Mouse (Mus musculus): ENCODE data around the gene Dnah6.

DNA sequence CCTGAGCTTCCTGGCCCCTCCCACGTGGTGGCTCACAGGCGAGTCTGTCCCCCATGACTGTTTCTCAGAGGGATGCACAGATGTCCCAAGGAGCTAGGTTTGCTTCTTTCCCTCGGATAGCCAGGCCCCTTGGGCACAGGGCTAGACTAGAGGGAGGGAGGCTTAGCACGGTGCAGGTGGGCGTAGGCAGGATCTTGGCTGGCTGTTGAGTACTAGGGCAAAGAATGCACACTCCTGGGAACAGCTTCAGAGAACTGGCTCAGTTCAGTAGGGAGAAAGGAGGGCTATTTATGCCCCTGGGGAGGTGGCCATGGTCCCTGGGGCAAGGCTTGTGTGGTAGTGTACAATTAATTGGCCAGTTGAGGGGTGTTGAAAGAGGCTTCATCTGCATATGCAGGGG lies 88.7 kb downstream of the Dnah6 start:
- TF ChIP-seq CHD1 (IDR thresholded peaks at IDR 0.05; ENCODE audit: low read depth, low read length) (no peak), MAX (IDR thresholded peaks at IDR 0.05; ENCODE audit: low read length) (no peak), POLR2A (IDR thresholded peaks at IDR 0.05; ENCODE audit: low read depth, low read length) (no peak), ETS1 (conservative IDR thresholded peaks at IDR 0.05; ENCODE audit: low read depth, low read length) (no peak), CHD2 (IDR thresholded peaks at IDR 0.05; ENCODE audit: low read length) (no peak), HCFC1 (IDR thresholded peaks at IDR 0.05; ENCODE audit: low read depth, low read length) (no peak), CTCF (conservative IDR thresholded peaks at IDR 0.05 in 1 of 2, IDR thresholded peaks at IDR 0.05 in 1 of 2; ENCODE audit: low read depth in 2 of 2, low read length in 2 of 2) (no peak), ELF1 (IDR thresholded peaks at IDR 0.05; ENCODE audit: low read depth, low read length) (no peak), PAX5 (IDR thresholded peaks at IDR 0.05; ENCODE audit: low read length) (no peak), TBP (conservative IDR thresholded peaks at IDR 0.05; ENCODE audit: low read depth, low read length) (no peak), MAFK (IDR thresholded peaks at IDR 0.05; ENCODE audit: insufficient replicate concordance, low read length) (no peak)
